Mouse (Mus musculus) E14TG2a.4 (cell line): ENCODE measurements around the gene Nrxn1.

Experiments
- CTCF ChIP-seq: conservative IDR thresholded peaks from 2 replicates; pipeline ENCODE4 v1.5.1; 2014; ENCODE audit warnings: low read length
- NANOG ChIP-seq: IDR thresholded peaks from 2 replicates; pipeline ENCODE4 v1.6.1; 2014; ENCODE audit warnings: borderline replicate concordance, low read length, mixed read lengths

DNA sequence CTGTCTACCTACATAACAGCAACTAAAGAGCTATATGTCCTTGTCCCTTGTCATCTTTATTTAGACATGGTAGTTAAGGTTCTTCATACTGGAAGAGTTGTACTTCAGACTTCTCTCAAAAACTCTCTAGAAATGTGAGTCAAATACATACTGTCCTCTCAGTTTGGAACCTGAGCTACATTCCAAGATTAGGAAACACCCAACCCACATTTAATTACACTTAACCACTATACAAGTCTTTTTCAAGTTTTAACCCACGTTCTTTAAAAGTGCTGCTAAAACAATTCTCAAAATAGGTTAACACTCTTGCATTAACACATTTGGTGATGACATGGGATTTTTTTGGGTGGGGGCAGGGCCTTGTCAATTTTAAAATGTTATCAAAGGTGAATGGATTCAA is 759.4 kb downstream of the Nrxn1 start:
- TF ChIP-seq CTCF (no peak), NANOG (no peak)
